Mouse (Mus musculus) cortical plate, adult 2 months (tissue): ENCODE data around the gene Tsc2. TPM values are rescaled to one million over a fixed set of nuclear protein-coding genes. Genes with fewer than 3 reads are reported as not detected.
"Not testable (repeated sequence)": the region's sequence is repeated elsewhere in the genome, so short reads cannot be mapped to it uniquely, and the experiment has no call there.

Experiments used
- H3K27ac ChIP-seq: fragments of 200-500 bp; 2 replicates; pipeline ENCODE4 v1.5.1; 2012; ENCODE audit warnings: low read length, control low read depth, inconsistent platforms; ENCODE audit not compliant: insufficient read depth
- H3K4me1 ChIP-seq: fragments of 200-500 bp; 2 replicates; pipeline ENCODE4 v1.6.1; 2011; ENCODE audit warnings: low read length; ENCODE audit not compliant: control insufficient read depth, insufficient read depth
- H3K4me3 ChIP-seq: fragments of 200-500 bp; 2 replicates; pipeline ENCODE4 v1.5.1; 2011; ENCODE audit warnings: mild to moderate bottlenecking, low read length, control low read depth; ENCODE audit not compliant: insufficient read depth
- CTCF ChIP-seq: fragments of 200-500 bp; IDR thresholded peaks from 2 replicates; pipeline ENCODE4 v1.5.1; 2011; ENCODE audit warnings: mild to moderate bottlenecking, control low read depth, low read length; ENCODE audit not compliant: insufficient read depth; ENCODE audit errors: extremely low read depth
- POLR2A ChIP-seq: fragments of 200-500 bp; IDR thresholded peaks from 2 replicates; pipeline ENCODE4 v1.6.1; 2011; ENCODE audit warnings: mild to moderate bottlenecking, low read length, control low read depth; ENCODE audit not compliant: insufficient read depth; ENCODE audit errors: extremely low read depth
- polyA plus RNA-seq: library from polyadenylated mRNA; depleted of rRNA; stranded (reverse); fragments of >200 nt; gene quantifications from 2 replicates; pipeline ENCODE4 v1.2.3, GENCODE M21; 2012; rRNA removed

The Tsc2 gene
- polyA plus RNA-seq, result 163 and 192 TPM in 2 replicates

DNA sequence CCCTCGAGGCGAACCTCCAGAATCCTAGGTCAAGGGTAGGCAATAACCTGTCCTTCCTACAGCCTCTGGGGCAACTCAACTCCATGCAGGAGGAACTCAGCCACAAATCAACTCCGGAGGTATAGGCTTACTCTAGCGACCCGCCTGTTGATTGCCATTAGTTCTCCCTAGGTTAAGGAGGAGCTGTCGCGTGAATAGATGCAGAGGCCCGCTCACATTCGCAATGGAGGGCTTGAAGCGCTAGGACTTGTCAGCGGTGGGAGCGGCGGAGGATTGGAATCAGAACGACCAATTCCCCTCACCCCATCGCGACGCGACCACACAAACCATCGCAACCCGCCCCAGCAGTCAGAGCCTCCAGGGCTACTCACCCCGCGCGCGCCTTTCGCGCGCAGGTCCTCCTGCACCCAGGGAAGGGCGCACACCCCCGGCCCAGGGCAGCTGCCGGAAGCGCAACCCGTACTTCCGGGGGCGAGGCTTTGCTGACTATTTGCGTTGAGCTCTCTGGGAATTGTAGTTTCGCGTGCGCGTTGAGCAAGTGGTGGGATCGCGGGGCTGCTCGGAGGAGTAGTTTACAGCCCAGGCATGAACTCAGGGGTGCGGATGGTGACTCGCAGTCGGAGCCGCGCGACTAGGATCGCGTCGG lies at the start of gene Tsc2, which contains the start of gene Nthl1:
TSS of gene Tsc2 (minus strand) at position 464 of the 646 bp plus-strand sequence.
TSS of gene Nthl1 (plus strand) at position 514 of the 646 bp plus-strand sequence.
- no peak for TF ChIP-seq CTCF
- TF ChIP-seq POLR2A, result peak; percentile 79; the same call in 1 of the 2 replicates
- H3K27ac ChIP-seq, result peak within 1 kb of the TSS; percentile 73
- H3K4me1 ChIP-seq, result peaks cover 6% of the 10 kb centered on the region; the same call in 1 of the 2 replicates
- H3K4me3 ChIP-seq, result peak within 1 kb of the TSS; percentile 72

DNA sequence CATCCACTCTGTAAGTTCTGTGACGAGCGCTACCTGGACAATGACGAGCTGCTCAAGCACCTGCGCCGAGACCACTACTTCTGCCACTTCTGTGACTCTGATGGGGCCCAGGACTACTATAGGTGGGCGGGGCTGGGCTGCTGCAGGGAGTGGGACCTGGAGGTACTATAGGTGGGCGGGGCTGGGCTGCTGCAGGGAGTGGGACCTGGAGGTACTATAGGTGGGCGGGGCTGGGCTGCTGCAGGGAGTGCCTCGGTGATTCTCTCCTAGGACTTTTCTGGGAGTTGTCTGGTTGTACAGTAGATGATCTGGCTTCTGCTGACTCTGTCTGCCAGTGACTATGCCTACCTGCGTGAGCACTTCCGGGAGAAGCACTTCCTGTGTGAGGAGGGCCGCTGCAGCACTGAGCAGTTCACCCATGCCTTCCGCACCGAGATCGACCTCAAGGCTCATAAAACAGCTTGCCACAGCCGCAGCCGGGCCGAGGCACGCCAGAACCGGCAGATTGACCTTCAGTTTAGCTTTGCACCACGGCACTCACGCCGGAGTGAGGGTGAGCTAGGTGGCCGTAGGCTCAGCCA lies 45.2 kb upstream of the Tsc2 start:
- H3K4me3 ChIP-seq, result no peak overlapping the region

DNA sequence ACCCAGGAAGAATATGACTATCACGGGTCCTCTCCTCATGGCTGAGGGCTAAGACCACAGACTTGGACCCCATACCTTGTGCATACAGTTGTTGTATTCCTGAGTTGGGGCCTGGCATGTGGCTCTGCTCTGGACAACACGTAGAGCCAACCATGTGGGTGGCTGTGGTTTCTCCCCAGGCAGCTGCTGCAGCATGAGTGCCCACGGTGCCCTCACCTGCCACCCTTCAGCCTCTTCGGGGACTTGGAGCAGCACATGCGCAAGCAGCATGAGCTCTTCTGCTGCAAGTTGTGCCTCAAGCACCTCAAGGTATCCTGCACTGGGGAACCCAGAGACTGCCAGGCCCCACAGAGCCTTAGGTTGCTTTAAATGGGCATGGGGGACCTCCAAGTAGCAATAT lies 44.4 kb upstream of the Tsc2 start:
- TF ChIP-seq CTCF, result no peak
- TF ChIP-seq POLR2A, result no peak
- Histone ChIP-seq H3K27ac (no peak overlapping the region), H3K4me3 (no peak overlapping the region), H3K4me1 (peaks cover 7% of the 10 kb centered on the region)

More for the DNA sequence above, 45.2 kb upstream of the Tsc2 start:
- Histone ChIP-seq H3K27ac (no peak overlapping the region), H3K4me1 (peaks cover 3% of the 10 kb centered on the region; the same call in 1 of the 2 replicates)
- TF ChIP-seq POLR2A (no peak), CTCF (no peak)

DNA sequence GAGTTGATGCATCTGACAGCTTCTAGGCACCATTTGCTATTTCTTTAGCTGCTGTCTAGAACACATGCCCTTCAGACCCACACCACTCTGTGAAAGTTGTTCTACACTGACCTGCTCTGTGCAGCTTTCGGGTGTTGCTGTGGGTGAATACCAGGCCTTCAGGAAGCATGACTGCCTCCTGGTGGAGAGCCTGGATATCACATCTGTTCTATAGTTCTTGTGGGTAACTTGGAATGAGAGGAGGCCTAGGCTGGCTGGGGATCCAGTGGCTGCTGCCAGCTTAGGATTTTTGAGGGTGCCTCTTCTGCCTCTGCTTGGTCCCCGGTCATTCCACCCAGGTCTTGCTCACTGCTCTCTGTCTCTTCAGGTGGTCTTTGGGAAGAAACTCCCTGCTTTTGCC lies 43.8 kb upstream of the Tsc2 start:
- peaks cover 9% of the 10 kb centered on the region for H3K4me1 ChIP-seq
- H3K4me3 ChIP-seq, result no peak overlapping the region
- no peak overlapping the region for H3K27ac ChIP-seq
- no peak for TF ChIP-seq POLR2A
- peak; percentile 54 for TF ChIP-seq CTCF

DNA sequence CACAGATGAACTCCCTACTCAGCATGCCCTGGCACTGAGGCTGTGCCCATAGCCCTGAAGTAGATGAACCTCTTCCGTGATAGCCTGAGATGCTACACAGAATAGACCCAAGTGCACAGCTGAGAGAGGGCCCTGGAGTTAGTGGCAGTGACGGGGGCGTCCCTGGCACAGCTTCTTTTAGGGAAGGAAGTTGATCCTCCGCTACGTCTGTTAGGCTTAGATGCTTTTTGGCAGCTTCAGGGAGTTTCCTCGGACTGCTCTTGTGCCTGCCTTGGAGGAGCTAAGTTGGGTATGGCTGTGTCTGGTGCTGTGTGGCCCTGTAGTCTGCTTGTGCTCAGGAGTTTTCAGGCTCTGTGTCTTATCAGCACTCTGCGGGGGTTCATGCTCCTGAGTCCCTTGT lies 41.8 kb upstream of the Tsc2 start:
- H3K27ac ChIP-seq, result no peak overlapping the region
- peaks cover 9% of the 10 kb centered on the region for H3K4me1 ChIP-seq
- no peak for TF ChIP-seq POLR2A
- TF ChIP-seq CTCF, result no peak
- no peak overlapping the region for H3K4me3 ChIP-seq

DNA sequence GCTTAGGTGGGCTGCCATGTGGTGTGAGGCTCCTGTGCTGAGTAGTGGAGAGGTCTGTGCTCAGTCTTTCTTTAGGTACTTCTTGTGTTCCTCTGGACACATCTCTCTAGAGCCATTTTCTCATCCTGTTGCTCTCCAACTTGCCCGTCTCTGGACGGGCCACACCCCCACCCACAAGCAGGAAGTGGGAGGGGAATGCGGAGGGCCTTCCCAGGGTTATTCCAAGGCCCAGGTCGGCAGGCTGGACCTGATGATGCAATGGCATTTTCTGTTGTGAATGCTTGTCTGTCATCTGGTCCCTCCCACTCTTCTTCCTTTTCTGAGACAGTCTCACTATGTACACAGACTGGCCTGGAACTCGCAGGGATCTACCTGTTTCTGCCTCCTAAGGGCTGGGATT lies 39.7 kb upstream of the Tsc2 start:
- Histone ChIP-seq H3K27ac (no peak overlapping the region), H3K4me3 (no peak overlapping the region), H3K4me1 (peaks cover 9% of the 10 kb centered on the region)
- TF ChIP-seq POLR2A, result no peak
- TF ChIP-seq CTCF, result no peak

DNA sequence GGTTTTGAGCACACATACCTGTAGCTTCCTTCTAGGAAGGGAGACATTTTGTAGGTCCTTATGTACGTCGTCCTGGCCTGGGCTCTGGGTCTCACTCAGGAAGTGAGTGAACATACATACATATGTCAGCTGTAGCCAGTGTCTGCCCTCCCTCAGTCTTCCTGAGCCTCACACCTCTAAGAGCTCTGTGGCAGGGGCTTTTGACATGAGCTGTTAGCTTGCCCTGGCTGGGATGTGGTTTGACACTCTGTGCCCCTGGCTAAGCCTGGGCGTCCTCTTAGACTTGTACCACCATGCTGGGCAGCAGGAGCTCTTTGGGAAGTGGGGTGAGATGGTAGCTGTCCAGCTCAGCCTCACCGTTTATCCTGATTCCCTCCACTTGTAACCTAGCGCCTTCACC lies 38.9 kb upstream of the Tsc2 start:
- TF ChIP-seq CTCF (no peak), POLR2A (no peak)
- Histone ChIP-seq H3K27ac (no peak overlapping the region), H3K4me1 (peaks cover 9% of the 10 kb centered on the region), H3K4me3 (no peak overlapping the region)

DNA sequence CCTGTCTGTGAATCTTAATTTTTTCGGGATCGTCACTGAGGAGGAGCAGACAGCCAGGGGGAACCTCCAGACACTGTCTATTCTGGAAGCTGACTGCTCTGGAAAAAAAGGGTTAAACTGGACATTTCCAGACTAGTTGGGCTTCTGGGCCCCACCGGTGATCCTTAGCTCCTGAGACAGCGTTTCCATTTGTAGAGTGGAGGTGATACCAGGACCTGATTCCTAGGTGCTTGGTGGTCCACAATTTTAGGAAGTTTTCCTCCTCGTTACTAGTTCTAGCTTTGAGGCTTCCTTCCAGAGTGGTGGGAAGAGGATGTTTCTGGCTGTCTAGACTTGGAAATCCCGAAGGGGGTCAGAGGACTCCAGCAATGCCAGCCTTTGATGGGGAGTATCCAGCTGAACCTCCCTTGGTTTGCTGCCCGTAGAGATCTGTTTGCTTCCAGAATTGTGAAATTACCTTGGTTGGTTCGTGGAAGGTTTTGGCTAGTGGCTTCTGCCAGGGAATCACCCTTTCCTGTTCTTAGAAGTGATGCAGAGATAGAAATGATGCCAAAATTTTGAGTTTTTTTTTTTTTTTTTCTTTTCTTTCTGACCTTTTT lies 37.9 kb upstream of the Tsc2 start:
- H3K4me1 ChIP-seq, result peaks cover 7% of the 10 kb centered on the region
- no peak overlapping the region for H3K27ac ChIP-seq
- peak overlapping the region; percentile 50 for H3K4me3 ChIP-seq
- TF ChIP-seq POLR2A (no peak), CTCF (no peak)

DNA sequence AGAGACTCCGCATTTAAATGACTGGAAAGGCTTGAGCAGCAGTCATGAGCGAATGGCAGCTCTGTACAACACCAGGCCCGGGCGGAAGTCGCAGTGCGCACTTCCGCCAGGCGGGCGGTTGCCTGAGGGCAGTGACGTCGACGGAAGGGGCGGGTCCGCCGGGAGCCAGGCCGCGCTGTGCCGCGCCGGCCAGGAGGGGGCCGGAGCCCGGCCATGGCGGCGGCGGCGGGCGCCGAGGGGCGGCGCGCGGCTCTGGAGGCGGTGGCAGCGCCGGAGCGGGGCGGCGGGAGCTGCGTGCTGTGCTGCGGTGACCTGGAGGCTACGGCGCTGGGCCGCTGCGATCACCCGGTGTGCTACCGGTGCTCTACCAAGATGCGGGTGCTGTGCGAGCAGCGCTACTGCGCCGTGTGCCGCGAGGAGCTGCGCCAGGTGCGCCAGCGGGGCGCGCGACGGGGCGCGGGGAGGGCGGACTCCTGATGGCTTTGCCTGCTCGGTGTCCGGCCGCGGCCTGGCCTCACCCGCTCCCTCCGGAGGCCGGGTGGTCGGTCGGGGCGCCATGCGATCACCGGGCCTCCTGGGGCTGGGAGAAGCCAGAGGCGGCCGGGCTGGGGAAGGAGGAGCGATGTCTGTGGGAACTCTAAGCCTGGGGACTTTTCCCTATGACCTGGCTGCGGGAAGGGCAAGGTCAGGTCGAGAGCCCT lies 37.3 kb upstream of the Tsc2 start, which contains the start of gene Zfp598:
TSS of gene Zfp598 (plus strand) at position 143 of the 701 bp plus-strand sequence.
- Histone ChIP-seq H3K4me3 (peak within 1 kb of the TSS; percentile 50), H3K4me1 (peaks cover 7% of the 10 kb centered on the region), H3K27ac (peak within 1 kb of the TSS; percentile 68; the same call in 1 of the 2 replicates)
- TF ChIP-seq CTCF (no peak), POLR2A (peak; percentile 96)

DNA sequence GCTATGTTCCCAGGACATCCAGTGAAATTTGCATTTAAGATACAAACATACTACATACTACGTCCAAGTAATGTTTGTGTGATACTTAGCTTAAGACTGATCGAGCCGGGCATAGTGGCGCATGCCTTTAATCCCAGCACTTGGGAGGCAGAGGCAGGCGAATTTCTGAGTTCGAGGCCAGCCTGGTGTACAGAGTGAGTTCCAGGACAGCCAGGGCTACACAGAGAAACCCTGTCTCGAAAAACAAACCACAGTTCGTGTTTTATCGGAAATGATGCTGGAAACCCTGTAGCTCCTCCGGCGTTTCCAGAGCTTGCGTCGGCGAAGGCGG lies 36.7 kb upstream of the Tsc2 start:
- peak overlapping the region; percentile 50 for H3K4me3 ChIP-seq
- not testable (repeated sequence) for H3K4me1 ChIP-seq
- peak overlapping the region; percentile 68; the same call in 1 of the 2 replicates for H3K27ac ChIP-seq
